Mouse (Mus musculus): ENCODE measurements around the gene Gpc3.
"Not testable (repeated sequence)": the region's sequence is repeated elsewhere in the genome, so short reads cannot be mapped to it uniquely, and the experiment has no call there.

- not testable (repeated sequence) for TF ChIP-seq POLR2A (IDR thresholded peaks at IDR 0.05; ENCODE audit: borderline replicate concordance, insufficient read depth, low read length); CTCF (IDR thresholded peaks at IDR 0.05; ENCODE audit: borderline replicate concordance, insufficient read depth, low read depth, low read length)
These were observed 354.0 kb downstream of the Gpc3 start for GRCm38 (mm10) chrX:52259771-52260170.

All from cerebellum, adult 2 months (tissue).